Mouse (Mus musculus): ENCODE data around the gene Olfr479. TPM values are rescaled to one million over a fixed set of nuclear protein-coding genes. Genes with fewer than 3 reads are reported as not detected.
"Not testable (repeated sequence)": the region's sequence is repeated elsewhere in the genome, so short reads cannot be mapped to it uniquely, and the experiment has no call there.

The Olfr479 gene
- polyA plus RNA-seq (2016; fragmentation: Nextera tagmentation; extraction: Ambion mirVana), result not detected in 2 replicates

- H3K27ac ChIP-seq, result no peak within 1 kb of the TSS
- no peak within 1 kb of the TSS for H3K4me3 ChIP-seq
- no peak for ATAC-seq (ENCODE audit: low FRiP score, low read depth)
- WGBS, result 87% methylated on average over 2 of the region's 2 CpGs
- H3K36me3 ChIP-seq, result no peaks in the 10 kb centered on the region
- no peak within 1 kb of the TSS for H3K4me2 ChIP-seq (replicated peaks)
- no peaks in the 10 kb centered on the region for H3K9me3 ChIP-seq
- H3K27me3 ChIP-seq (replicated peaks), result no peaks in the 10 kb centered on the region
- no peak within 1 kb of the TSS for H3K9ac ChIP-seq
- no peaks in the 10 kb centered on the region for H3K4me1 ChIP-seq
Observed at GRCm38 (mm10) chr7:108050393-108050792, at the start of gene Olfr479. Olfr479 (plus strand) TSS chr7:108050693.

- H3K27me3 ChIP-seq (replicated peaks); H3K27ac ChIP-seq; H3K9me3 ChIP-seq; H3K4me2 ChIP-seq (replicated peaks); H3K9ac ChIP-seq; H3K36me3 ChIP-seq; ATAC-seq (ENCODE audit: low FRiP score, low read depth); H3K4me3 ChIP-seq; H3K4me1 ChIP-seq: not testable (repeated sequence)
Observed at GRCm38 (mm10) chr7:108014256-108014655, 36.2 kb upstream of the Olfr479 start.

GRCm38 (mm10) chr7:108033889-108034288 lies 16.6 kb upstream of the Olfr479 start, which contains the start of gene Olfr478:
Olfr478 (minus strand) TSS chr7:108033989.
- WGBS, result 85% methylated on average over 3 of the region's 3 CpGs
- Histone ChIP-seq H3K9me3 (no peaks in the 10 kb centered on the region; the same call in 1 of the 2 replicates), H3K27me3 (replicated peaks) (no peaks in the 10 kb centered on the region), H3K4me1 (no peaks in the 10 kb centered on the region), H3K36me3 (no peaks in the 10 kb centered on the region), H3K4me3 (no peak within 1 kb of the TSS), H3K4me2 (replicated peaks) (no peak within 1 kb of the TSS), H3K9ac (no peak within 1 kb of the TSS), H3K27ac (no peak within 1 kb of the TSS)
- no peak for ATAC-seq (ENCODE audit: low FRiP score, low read depth)

GRCm38 (mm10) chr7:108067246-108067645 lies 16.8 kb downstream of the Olfr479 start, which contains the start of gene Olfr480:
Olfr480 (minus strand) TSS chr7:108067346.
- no peak within 1 kb of the TSS for H3K4me3 ChIP-seq
- no peaks in the 10 kb centered on the region for H3K36me3 ChIP-seq
- H3K4me2 ChIP-seq (replicated peaks), result no peak within 1 kb of the TSS
- no peak for ATAC-seq (ENCODE audit: low FRiP score, low read depth)
- no peak within 1 kb of the TSS for H3K9ac ChIP-seq
- H3K9me3 ChIP-seq, result no peaks in the 10 kb centered on the region
- no peaks in the 10 kb centered on the region for H3K27me3 ChIP-seq (replicated peaks)
- WGBS, result 91% methylated on average over 1 of the region's 1 CpGs
- no peaks in the 10 kb centered on the region for H3K4me1 ChIP-seq
- H3K27ac ChIP-seq, result no peak within 1 kb of the TSS

- no peaks in the 10 kb centered on the region for H3K27me3 ChIP-seq (replicated peaks)
- no peaks in the 10 kb centered on the region for H3K36me3 ChIP-seq
- H3K9ac ChIP-seq, result no peak within 1 kb of the TSS
- no peaks in the 10 kb centered on the region for H3K4me1 ChIP-seq
- no peak within 1 kb of the TSS for H3K4me2 ChIP-seq (replicated peaks)
- no peak within 1 kb of the TSS for H3K27ac ChIP-seq
- no peaks in the 10 kb centered on the region for H3K9me3 ChIP-seq
- no peak for ATAC-seq (ENCODE audit: low FRiP score, low read depth)
- no peak within 1 kb of the TSS for H3K4me3 ChIP-seq
Observed at GRCm38 (mm10) chr7:108079555-108079954, 29.1 kb downstream of the Olfr479 start, which contains the start of gene Olfr481. Olfr481 (plus strand) TSS chr7:108079855.

GRCm38 (mm10) chr7:108097486-108097885 lies 47.0 kb downstream of the Olfr479 start, which contains the start of gene Olfr482:
Olfr482 (minus strand) TSS chr7:108097586.
- no peak within 1 kb of the TSS for H3K27ac ChIP-seq
- no peak within 1 kb of the TSS for H3K4me3 ChIP-seq
- no peaks in the 10 kb centered on the region for H3K27me3 ChIP-seq (replicated peaks)
- H3K4me1 ChIP-seq, result no peaks in the 10 kb centered on the region
- no peak for ATAC-seq (ENCODE audit: low FRiP score, low read depth)
- H3K9ac ChIP-seq, result no peak within 1 kb of the TSS
- H3K36me3 ChIP-seq, result no peaks in the 10 kb centered on the region
- 80% methylated on average over 1 of the region's 1 CpGs for WGBS
- no peaks in the 10 kb centered on the region for H3K9me3 ChIP-seq
- no peak within 1 kb of the TSS for H3K4me2 ChIP-seq (replicated peaks)

GRCm38 (mm10) chr7:108100549-108100948 lies 50.1 kb downstream of the Olfr479 start, which contains the start of gene Olfr483:
Olfr483 (plus strand) TSS chr7:108100849.
- H3K27me3 ChIP-seq (replicated peaks), result no peaks in the 10 kb centered on the region
- no peaks in the 10 kb centered on the region for H3K9me3 ChIP-seq
- H3K4me1 ChIP-seq, result no peaks in the 10 kb centered on the region
- no peak within 1 kb of the TSS for H3K4me3 ChIP-seq
- H3K4me2 ChIP-seq (replicated peaks), result no peak within 1 kb of the TSS
- no peak within 1 kb of the TSS for H3K27ac ChIP-seq
- H3K9ac ChIP-seq, result no peak within 1 kb of the TSS
- no peaks in the 10 kb centered on the region for H3K36me3 ChIP-seq
- 91% methylated on average over 1 of the region's 1 CpGs for WGBS
- no peak for ATAC-seq (ENCODE audit: low FRiP score, low read depth)

Other genes starting within 250 kb of the Olfr479 start
- gene Ovch2, start 249.5 kb upstream of the Olfr479 start, polyA plus RNA-seq (2016; fragmentation: Nextera tagmentation; extraction: Ambion mirVana), result not detected in 2 replicates
- gene Olfr467, start 238.4 kb upstream of the Olfr479 start, polyA plus RNA-seq (2016; fragmentation: Nextera tagmentation; extraction: Ambion mirVana), result not detected in 2 replicates
- not detected in 2 replicates for gene Olfr469, start 225.2 kb upstream of the Olfr479 start, polyA plus RNA-seq (2016; fragmentation: Nextera tagmentation; extraction: Ambion mirVana)
- gene Olfr470, start 203.2 kb upstream of the Olfr479 start, polyA plus RNA-seq (2016; fragmentation: Nextera tagmentation; extraction: Ambion mirVana), result not detected in 2 replicates
- 0.04 TPM in 1 of 2 replicates, not detected in the other for gene Olfr472, start 152.8 kb upstream of the Olfr479 start, polyA plus RNA-seq (2016; fragmentation: Nextera tagmentation; extraction: Ambion mirVana)
- not detected in 2 replicates for gene Olfr473, start 120.2 kb upstream of the Olfr479 start, polyA plus RNA-seq (2016; fragmentation: Nextera tagmentation; extraction: Ambion mirVana)
- not detected in 2 replicates for gene Olfr474, start 96.0 kb upstream of the Olfr479 start, polyA plus RNA-seq (2016; fragmentation: Nextera tagmentation; extraction: Ambion mirVana)
- gene Olfr476, start 85.9 kb upstream of the Olfr479 start, polyA plus RNA-seq (2016; fragmentation: Nextera tagmentation; extraction: Ambion mirVana), result not detected in 2 replicates
- not detected in 2 replicates for gene Olfr477, start 64.0 kb upstream of the Olfr479 start, polyA plus RNA-seq (2016; fragmentation: Nextera tagmentation; extraction: Ambion mirVana)
- gene Olfr478, start 16.7 kb upstream of the Olfr479 start, polyA plus RNA-seq (2016; fragmentation: Nextera tagmentation; extraction: Ambion mirVana), result not detected in 2 replicates
- gene Olfr480, start 16.7 kb downstream of the Olfr479 start, polyA plus RNA-seq (2016; fragmentation: Nextera tagmentation; extraction: Ambion mirVana), result not detected in 2 replicates
- gene Olfr481, start 29.2 kb downstream of the Olfr479 start, polyA plus RNA-seq (2016; fragmentation: Nextera tagmentation; extraction: Ambion mirVana), result not detected in 2 replicates
- 0.14 TPM in 1 of 2 replicates, not detected in the other for gene Olfr482, start 46.9 kb downstream of the Olfr479 start, polyA plus RNA-seq (2016; fragmentation: Nextera tagmentation; extraction: Ambion mirVana)
- not detected in 2 replicates for gene Olfr483, start 50.2 kb downstream of the Olfr479 start, polyA plus RNA-seq (2016; fragmentation: Nextera tagmentation; extraction: Ambion mirVana)
- gene Olfr484, start 76.8 kb downstream of the Olfr479 start, polyA plus RNA-seq (2016; fragmentation: Nextera tagmentation; extraction: Ambion mirVana), result not detected in 2 replicates
- not detected in 2 replicates for gene Olfr485, start 109.2 kb downstream of the Olfr479 start, polyA plus RNA-seq (2016; fragmentation: Nextera tagmentation; extraction: Ambion mirVana)
- not detected in 2 replicates for gene Olfr486, start 122.0 kb downstream of the Olfr479 start, polyA plus RNA-seq (2016; fragmentation: Nextera tagmentation; extraction: Ambion mirVana)
- gene Olfr487, start 163.9 kb downstream of the Olfr479 start, polyA plus RNA-seq (2016; fragmentation: Nextera tagmentation; extraction: Ambion mirVana), result not detected in 2 replicates
- gene Olfr488, start 207.7 kb downstream of the Olfr479 start, polyA plus RNA-seq (2016; fragmentation: Nextera tagmentation; extraction: Ambion mirVana), result not detected in 2 replicates
- not detected in 2 replicates for gene Olfr490, start 238.2 kb downstream of the Olfr479 start, polyA plus RNA-seq (2016; fragmentation: Nextera tagmentation; extraction: Ambion mirVana)